Mouse (Mus musculus) MEL (cell line): ENCODE results near the gene Cldn4. TPM values are rescaled to one million over a fixed set of nuclear protein-coding genes. Genes with fewer than 3 reads are reported as not detected.
A peak's percentile ranks its signal among the peaks of the same experiment; 100 is the strongest.

Source experiments
- DNase-seq: peaks from one replicate; pipeline ENCODE4 v3.0.0; 2011; ENCODE audit warnings: low read depth, low spot score
- H3K27ac ChIP-seq: 2 replicates; pipeline ENCODE4 v1.5.1; 2012; ENCODE audit warnings: low read depth, mild to moderate bottlenecking, control low read depth, low read length, moderate library complexity; ENCODE audit not compliant: control insufficient read depth
- H3K27me3 ChIP-seq, 2 experiments: fragments of 150-350 bp in 1 of 2; sonication (generic) in 1 of 2; 2 replicates each; pipeline ENCODE4 v1.6.1; 2012; ENCODE audit warnings: low read length in 2 of 2, mild to moderate bottlenecking in 2 of 2, improper control_type of control experiment in 1 of 2, moderate library complexity in 1 of 2; ENCODE audit not compliant: insufficient read depth in 2 of 2, control insufficient read depth in 1 of 2
- H3K36me3 ChIP-seq, 2 experiments: 2 replicates each; pipeline ENCODE4 v1.6.1; 2012 to 2014; ENCODE audit warnings: low read length in 2 of 2, improper control_type of control experiment in 1 of 2, inconsistent platforms in 1 of 2, mild to moderate bottlenecking in 1 of 2; ENCODE audit not compliant: insufficient read depth in 2 of 2, control insufficient read depth in 1 of 2
- H3K4me1 ChIP-seq, 2 experiments: fragments of 150-350 bp in 1 of 2; sonication (generic) in 1 of 2; 2 replicates each; pipeline ENCODE4 v1.6.1; 2012; ENCODE audit warnings: low read length in 2 of 2, improper control_type of control experiment in 1 of 2, mild to moderate bottlenecking in 1 of 2; ENCODE audit not compliant: insufficient read depth in 2 of 2, control insufficient read depth in 1 of 2
- H3K4me3 ChIP-seq, 2 experiments: fragments of 150-350 bp in 1 of 2; sonication (generic) in 1 of 2; 2 replicates each; pipeline ENCODE4 v1.5.1; 2012; ENCODE audit warnings: low read depth in 2 of 2, low read length in 2 of 2, mild to moderate bottlenecking in 2 of 2, moderate library complexity in 2 of 2, control low read depth in 1 of 2, improper control_type of control experiment in 1 of 2; ENCODE audit not compliant: control insufficient read depth in 1 of 2, insufficient read depth in 1 of 2
- H3K79me2 ChIP-seq: 2 replicates; pipeline ENCODE4 v1.6.1; 2012; ENCODE audit warnings: mild to moderate bottlenecking, low read length, moderate library complexity; ENCODE audit not compliant: control insufficient read depth, poor library complexity, insufficient read depth
- H3K9ac ChIP-seq: 2 replicates; pipeline ENCODE4 v1.6.1; 2012; ENCODE audit warnings: low read depth, mild to moderate bottlenecking, control low read depth, low read length, moderate library complexity; ENCODE audit not compliant: control insufficient read depth, poor library complexity, severe bottlenecking
- H3K9me3 ChIP-seq: fragments of 150-350 bp; sonication (generic); replicated peaks from 2 replicates; pipeline ENCODE4 v1.6.1; 2012; ENCODE audit warnings: mild to moderate bottlenecking, low read length, improper control_type of control experiment, moderate library complexity; ENCODE audit not compliant: insufficient read depth
- BHLHE40 ChIP-seq: IDR thresholded peaks from 2 replicates; pipeline ENCODE4 v1.6.1; 2012; ENCODE audit warnings: low read depth, mild to moderate bottlenecking, inconsistent platforms, low read length, improper control_type of control experiment, borderline replicate concordance
- CHD2 ChIP-seq: IDR thresholded peaks from 2 replicates; pipeline ENCODE4 v1.6.1; 2011; ENCODE audit warnings: low read length, improper control_type of control experiment
- E2F4 ChIP-seq: IDR thresholded peaks from 2 replicates; pipeline ENCODE4 v1.6.1; 2011; ENCODE audit warnings: low read depth, low read length, improper control_type of control experiment, borderline replicate concordance
- ELF1 ChIP-seq: IDR thresholded peaks from 2 replicates; pipeline ENCODE4 v1.6.1; 2014; ENCODE audit warnings: low read depth, mild to moderate bottlenecking, inconsistent platforms, low read length, improper control_type of control experiment, moderate library complexity
- EP300 ChIP-seq, 2 experiments: IDR thresholded peaks; 2 replicates each; pipeline ENCODE4 v1.6.1; 2011; ENCODE audit warnings: improper control_type of control experiment in 2 of 2, low read length in 2 of 2, low read depth in 1 of 2, mild to moderate bottlenecking in 1 of 2
- ETS1 ChIP-seq: IDR thresholded peaks from 2 replicates; pipeline ENCODE4 v1.6.1; 2012; ENCODE audit warnings: low read depth, mild to moderate bottlenecking, inconsistent platforms, low read length, improper control_type of control experiment, moderate library complexity
- GABPA ChIP-seq: IDR thresholded peaks from 2 replicates; pipeline ENCODE4 v1.6.1; 2012; ENCODE audit warnings: low read depth, mild to moderate bottlenecking, inconsistent platforms, low read length, improper control_type of control experiment, moderate library complexity
- GATA1 ChIP-seq: IDR thresholded peaks from 2 replicates; pipeline ENCODE4 v1.6.1; 2011; ENCODE audit warnings: low read depth, low read length, improper control_type of control experiment
- HCFC1 ChIP-seq: IDR thresholded peaks from 2 replicates; pipeline ENCODE4 v1.6.1; 2012; ENCODE audit warnings: low read depth, mild to moderate bottlenecking, inconsistent platforms, low read length, improper control_type of control experiment, moderate library complexity
- KAT2A ChIP-seq: conservative IDR thresholded peaks from 2 replicates; pipeline ENCODE4 v1.6.1; 2012; ENCODE audit warnings: low read depth, low read length, improper control_type of control experiment, inconsistent platforms
- MXI1 ChIP-seq: IDR thresholded peaks from 2 replicates; pipeline ENCODE4 v1.6.1; 2011; ENCODE audit warnings: mild to moderate bottlenecking, low read depth, low read length, improper control_type of control experiment
- MYB ChIP-seq: IDR thresholded peaks from 2 replicates; pipeline ENCODE4 v1.6.1; 2011; ENCODE audit warnings: mild to moderate bottlenecking, low read depth, low read length, improper control_type of control experiment
- NELFE ChIP-seq: IDR thresholded peaks from 2 replicates; pipeline ENCODE4 v1.6.1; 2011; ENCODE audit warnings: low read depth, low read length, improper control_type of control experiment
- POLR2A ChIP-seq, 2 experiments: IDR thresholded peaks; 2 replicates each; pipeline ENCODE4 v1.6.1; 2011 to 2012; ENCODE audit warnings: low read length in 2 of 2, mild to moderate bottlenecking in 2 of 2, control low read depth in 1 of 2, improper control_type of control experiment in 1 of 2, low read depth in 1 of 2, moderate library complexity in 1 of 2; ENCODE audit not compliant: control insufficient read depth in 1 of 2, insufficient read depth in 1 of 2, poor library complexity in 1 of 2
- POLR2AphosphoS2 ChIP-seq: IDR thresholded peaks from 2 replicates; pipeline ENCODE4 v1.6.1; 2011; ENCODE audit warnings: low read length, improper control_type of control experiment
- RAD21 ChIP-seq: IDR thresholded peaks from 2 replicates; pipeline ENCODE4 v1.6.1; 2011; ENCODE audit warnings: mild to moderate bottlenecking, low read depth, low read length, improper control_type of control experiment
- SIN3A ChIP-seq: IDR thresholded peaks from 2 replicates; pipeline ENCODE4 v1.6.1; 2012; ENCODE audit warnings: low read length, improper control_type of control experiment, inconsistent platforms
- SMC3 ChIP-seq: IDR thresholded peaks from 2 replicates; pipeline ENCODE4 v1.6.1; 2011; ENCODE audit warnings: low read depth, low read length, improper control_type of control experiment
- TAL1 ChIP-seq: IDR thresholded peaks from 2 replicates; pipeline ENCODE4 v1.6.1; 2012; ENCODE audit warnings: mild to moderate bottlenecking, inconsistent platforms, low read length, moderate library complexity, mixed read lengths
- TBP ChIP-seq: IDR thresholded peaks from 2 replicates; pipeline ENCODE4 v1.8.0; 2011; ENCODE audit warnings: low read depth, low read length, improper control_type of control experiment
- TCF12 ChIP-seq: IDR thresholded peaks from 2 replicates; pipeline ENCODE4 v1.6.1; 2014; ENCODE audit warnings: low read depth, mild to moderate bottlenecking, inconsistent platforms, low read length, improper control_type of control experiment, moderate library complexity
- UBTF ChIP-seq: IDR thresholded peaks from 2 replicates; pipeline ENCODE4 v1.6.1; 2012; ENCODE audit warnings: low read depth, mild to moderate bottlenecking, inconsistent platforms, low read length, improper control_type of control experiment, moderate library complexity, borderline replicate concordance; ENCODE audit not compliant: insufficient read depth
- USF1 ChIP-seq: IDR thresholded peaks from 2 replicates; pipeline ENCODE4 v1.6.1; 2014; ENCODE audit warnings: low read depth, mild to moderate bottlenecking, inconsistent platforms, low read length, improper control_type of control experiment, moderate library complexity
- ZC3H11A ChIP-seq: IDR thresholded peaks from 2 replicates; pipeline ENCODE4 v1.6.1; 2012; ENCODE audit warnings: low read depth, mild to moderate bottlenecking, inconsistent platforms, low read length, improper control_type of control experiment
- ZKSCAN1 ChIP-seq: IDR thresholded peaks from 2 replicates; pipeline ENCODE4 v1.6.1; 2012; ENCODE audit warnings: low read depth, mild to moderate bottlenecking, inconsistent platforms, low read length, improper control_type of control experiment, moderate library complexity
- ZMIZ1 ChIP-seq: IDR thresholded peaks from 2 replicates; pipeline ENCODE4 v1.6.1; 2012; ENCODE audit warnings: low read depth, mild to moderate bottlenecking, inconsistent platforms, low read length, improper control_type of control experiment, moderate library complexity
- polyA plus RNA-seq, 2 experiments: library from polyadenylated mRNA; stranded (reverse) in 1 of 2; unstranded in 1 of 2; fragments of >175 nt in 1 of 2; fragments of >200 nt in 1 of 2; gene quantifications; 2 replicates each; pipeline versions ENCODE4 v1.2.1 to v1.2.4; 2012; ENCODE audit warnings: low replicate concordance in 2 of 2, low read depth in 1 of 2; ENCODE audit not compliant: insufficient read length in 2 of 2, insufficient read depth in 1 of 2, missing spikeins in 1 of 2
- total RNA-seq: library from RNA; depleted of rRNA; stranded (reverse); fragments of 300-350 nt; gene quantifications from 2 replicates; pipeline ENCODE4 v1.2.3, GENCODE M21; 2012

Cldn4 gene
- total and polyA plus RNA-seq, 3 experiments: 0.04 to 0.08 TPM; not detected in 1

GRCm38 (mm10) chr5:134974294-134974693 lies 27.6 kb upstream of the Cldn4 start (continued):
- TF ChIP-seq E2F4: no peak
- TF ChIP-seq CHD2: no peak; the same call in 1 of the 2 replicates
- 0 out of 2 replicates have a peak, but pooled peaks have one; percentile 19 for TF ChIP-seq ZC3H11A
- TF ChIP-seq UBTF: no peak
- 0 out of 2 replicates have a peak, but pooled peaks have one; percentile 26 for TF ChIP-seq HCFC1
- no peak for TF ChIP-seq ZKSCAN1
- TF ChIP-seq POLR2A (IDR thresholded peaks at IDR 0.05; ENCODE audit: control insufficient read depth in 1 of 2, insufficient read depth in 1 of 2, low read depth in 1 of 2, low read length in 2 of 2, poor library complexity in 1 of 2): peak in 1 of 2 experiments; percentile 42; a peak in 1 of 4 replicates
- TF ChIP-seq RAD21: no peak
- peak; percentile 95 for TF ChIP-seq EP300 (IDR thresholded peaks at IDR 0.05; ENCODE audit: low read depth in 1 of 2, low read length in 2 of 2)
- TF ChIP-seq SIN3A: peak; percentile 97
- TF ChIP-seq USF1: no peak
- TF ChIP-seq GABPA: no peak
- peak; percentile 96 for TF ChIP-seq GATA1
- TF ChIP-seq TCF12: peak; percentile 96
- peak; percentile 99 for TF ChIP-seq ETS1
- TF ChIP-seq POLR2AphosphoS2: no peak
- peak; percentile 95 for TF ChIP-seq BHLHE40
- peak; percentile 60 for TF ChIP-seq ELF1
- TF ChIP-seq SMC3: no peak
- TF ChIP-seq ZMIZ1: no peak
- peak; percentile 41; the same call in 1 of the 2 replicates for TF ChIP-seq NELFE
- TF ChIP-seq MXI1: peak; percentile 74; the same call in 1 of the 2 replicates

- TF ChIP-seq TBP (no peak), GABPA (no peak), ZC3H11A (no peak), BHLHE40 (no peak), ETS1 (no peak), TAL1 (no peak), KAT2A (no peak), EP300 (IDR thresholded peaks at IDR 0.05; ENCODE audit: low read depth in 1 of 2, low read length in 2 of 2) (no peak), MXI1 (no peak), GATA1 (no peak), POLR2AphosphoS2 (no peak), NELFE (no peak), MYB (no peak)
- Histone ChIP-seq H3K4me3 (peak overlapping the region; percentile 45 to 56), H3K9ac (peak overlapping the region; percentile 45), H3K4me1 (peaks cover 10 to 43% of the 10 kb centered on the region in 2 experiments), H3K36me3 (peaks cover 0 to 35% of the 10 kb centered on the region in 2 experiments; a peak in 2 of 4 replicates), H3K27ac (peak overlapping the region; percentile 91), H3K9me3 (no peaks in the 10 kb centered on the region), H3K79me2 (0 out of 2 replicates have a peak, but pooled peaks cover 2% of the 10 kb centered on the region), H3K27me3 (no peaks in the 10 kb centered on the region)
- DNase-seq: peak; percentile 63
Measured at GRCm38 (mm10) chr5:134973526-134973925, 26.8 kb upstream of the Cldn4 start.
